Mouse (Mus musculus) ES-Bruce4 (cell line): Measurements from ENCODE around the gene Hddc2.

Experiments
- CTCF ChIP-seq: IDR thresholded peaks from one replicate; pipeline ENCODE4 v1.8.1; 2011; ENCODE audit warnings: low read depth, low read length
- EP300 ChIP-seq: IDR thresholded peaks from 2 replicates; pipeline ENCODE4 v1.6.1; 2011; ENCODE audit warnings: low read depth, low read length; ENCODE audit not compliant: insufficient read depth

DNA sequence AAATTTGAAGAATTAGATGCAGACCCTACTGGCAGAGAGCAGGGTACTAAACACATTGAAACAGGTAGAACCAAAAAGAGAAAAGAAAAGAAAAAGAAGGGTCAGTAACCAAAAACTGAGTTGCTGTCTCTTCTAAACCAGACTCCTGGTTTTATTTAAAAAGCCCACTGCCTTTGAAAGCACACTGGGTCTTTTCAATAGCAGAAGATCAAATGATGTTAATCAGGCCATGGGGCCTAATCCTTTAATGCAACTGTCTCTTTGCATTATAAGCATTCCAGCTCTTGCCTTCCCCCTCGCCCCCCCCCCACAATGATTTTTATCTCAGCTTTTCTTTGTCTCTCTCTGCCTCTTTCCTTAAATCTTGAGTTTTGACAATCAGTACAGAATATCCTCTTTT, 16.7 kb upstream of the Hddc2 start:
- TF ChIP-seq EP300 (no peak), CTCF (no peak)
